Mouse (Mus musculus): Measurements from ENCODE around the gene Socs2. TPM values are rescaled to one million over a fixed set of nuclear protein-coding genes. Genes with fewer than 3 reads are reported as not detected.

The Socs2 gene
- 21.2 and 22.8 TPM in 2 replicates for polyA plus RNA-seq (2012; rRNA removed)

GRCm38 (mm10) chr10:95416685-95417495 lies at the start of gene Socs2:
Gene Socs2, minus strand, starts transcription at chr10:95417180.

Other genes with a start within 250 kb of the Socs2 start
- 8.8 and 9.7 TPM in 2 replicates for gene Cradd, start 93.0 kb downstream of the Socs2 start, polyA plus RNA-seq (2012; rRNA removed)
- gene Mrpl42, start 84.8 kb upstream of the Socs2 start, polyA plus RNA-seq (2012; rRNA removed) = 144 and 224 TPM in 2 replicates
- 211 and 302 TPM in 2 replicates for gene Ube2n, start 98.0 kb upstream of the Socs2 start, polyA plus RNA-seq (2012; rRNA removed)
- 66.5 and 97.0 TPM in 2 replicates for gene Nudt4, start 147.0 kb upstream of the Socs2 start, polyA plus RNA-seq (2012; rRNA removed)

Data from central nervous system, embryonic 11.5 days (tissue).